Mouse (Mus musculus): ENCODE results near the gene Olfr1368. TPM values are rescaled to one million over a fixed set of nuclear protein-coding genes. Genes with fewer than 3 reads are reported as not detected.
A peak's percentile ranks its signal among the peaks of the same experiment; 100 is the strongest.

Gene Olfr1368
- polyA plus RNA-seq, 1 experiment from 2014 or later, result not detected

- Histone ChIP-seq H3K27me3 (replicated peaks; ENCODE audit: control insufficient read depth, insufficient read depth, low read length) (no peaks in the 10 kb centered on the region), H3K9ac (ENCODE audit: low read length) (0 out of 2 replicates have a peak overlapping the region, but pooled peaks have one; percentile 35), H3K36me3 (ENCODE audit: control insufficient read depth, insufficient read depth, low read length) (no peaks in the 10 kb centered on the region), H3K9me3 (ENCODE audit: control insufficient read depth, low read length) (no peaks in the 10 kb centered on the region), H3K4me1 (replicated peaks; ENCODE audit: control insufficient read depth, insufficient read depth, low read length) (peaks cover 5% of the 10 kb centered on the region), H3K4me2 (ENCODE audit: low read length) (peak overlapping the region; percentile 59), H3K4me3 (ENCODE audit: low read depth, low read length) (peak overlapping the region; percentile 63), H3K27ac (ENCODE audit: low read depth) (peak overlapping the region; percentile 67; the same call in 1 of the 2 replicates)
- ATAC-seq (replicated peaks; ENCODE audit: low FRiP score, low TSS enrichment, low read depth) (peak; percentile 80), DNase-seq (ENCODE audit: low spot score) (peak; percentile 95)
- 1% methylated on average over 39 of the region's 39 CpGs for WGBS
These were observed 24.2 kb upstream of the Olfr1368 start for GRCm38 (mm10) chr13:21169657-21170430.

DNA sequence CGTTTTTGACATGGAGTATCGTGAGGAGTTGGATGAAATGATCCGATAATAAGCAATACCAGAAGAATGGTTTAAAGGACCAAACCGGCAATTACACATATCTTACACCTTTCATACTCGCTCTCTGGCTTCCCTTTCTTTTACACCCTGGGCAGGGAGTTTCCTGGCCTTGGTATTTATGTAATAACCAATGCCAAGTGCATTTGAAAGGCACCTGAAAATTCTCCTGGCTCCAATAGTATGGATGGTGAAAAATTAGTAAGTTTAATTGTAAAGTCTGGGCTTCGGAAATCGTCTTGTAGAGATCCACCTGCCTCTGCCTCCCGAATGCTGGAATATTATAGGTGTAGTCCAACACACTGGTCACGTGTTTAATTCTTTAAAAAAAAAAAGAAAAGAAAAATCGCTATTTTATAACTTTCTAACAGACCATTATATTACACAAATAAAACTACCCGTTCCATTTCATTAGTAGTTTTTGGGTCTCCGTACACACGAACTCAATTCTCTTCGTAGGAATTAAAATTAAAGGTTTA lies 23.5 kb upstream of the Olfr1368 start:
- Histone ChIP-seq H3K4me2 (ENCODE audit: low read length) (peak overlapping the region; percentile 59), H3K27me3 (replicated peaks; ENCODE audit: control insufficient read depth, insufficient read depth, low read length) (no peaks in the 10 kb centered on the region), H3K4me3 (ENCODE audit: low read depth, low read length) (peak overlapping the region; percentile 63), H3K9me3 (ENCODE audit: control insufficient read depth, low read length) (no peaks in the 10 kb centered on the region), H3K9ac (ENCODE audit: low read length) (peak overlapping the region; percentile 25), H3K4me1 (replicated peaks; ENCODE audit: control insufficient read depth, insufficient read depth, low read length) (peaks cover 5% of the 10 kb centered on the region), H3K36me3 (ENCODE audit: control insufficient read depth, insufficient read depth, low read length) (no peaks in the 10 kb centered on the region), H3K27ac (ENCODE audit: low read depth) (peak overlapping the region; percentile 17; the same call in 1 of the 2 replicates)
- ATAC-seq (replicated peaks; ENCODE audit: low FRiP score, low TSS enrichment, low read depth) (no peak), DNase-seq (ENCODE audit: low spot score) (peak; percentile 54)
- WGBS, result 4% methylated on average over 14 of the region's 14 CpGs

DNA sequence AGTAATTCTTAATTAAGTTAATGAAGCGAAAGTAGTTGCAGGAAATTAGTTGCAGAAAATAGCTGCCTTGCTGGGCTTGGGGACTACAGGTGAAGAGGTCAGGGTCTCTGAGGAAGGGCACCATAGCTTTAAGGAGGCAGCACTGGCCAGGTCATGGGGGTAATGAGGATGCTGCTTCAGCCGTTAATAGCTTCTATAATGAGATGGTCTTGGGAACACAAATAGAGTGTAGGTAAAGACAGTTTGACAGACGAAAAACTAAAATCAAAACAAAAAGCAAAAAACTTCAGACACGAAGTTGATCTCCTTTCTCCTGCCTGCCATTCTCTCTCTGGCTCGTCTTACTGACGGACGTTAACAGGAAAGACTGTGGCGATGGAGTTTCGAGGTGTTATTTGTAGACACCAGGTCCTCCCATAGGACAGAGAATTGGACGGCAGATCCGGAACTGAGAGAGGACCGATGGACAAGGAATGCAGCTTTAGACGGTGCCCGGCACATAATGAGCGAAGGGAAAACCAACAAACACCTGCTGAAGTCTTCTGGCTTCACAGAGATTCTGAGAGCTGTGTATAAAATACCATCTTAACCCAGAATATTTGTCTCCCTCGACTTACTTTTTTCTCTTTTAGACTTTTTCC lies 22.8 kb upstream of the Olfr1368 start:
- H3K9ac ChIP-seq (ENCODE audit: low read length), result peak overlapping the region; percentile 25
- peak overlapping the region; percentile 59 for H3K4me2 ChIP-seq (ENCODE audit: low read length)
- no peaks in the 10 kb centered on the region for H3K27me3 ChIP-seq (replicated peaks; ENCODE audit: control insufficient read depth, insufficient read depth, low read length)
- DNase-seq (ENCODE audit: low spot score), result peak; percentile 72
- peak overlapping the region; percentile 63 for H3K4me3 ChIP-seq (ENCODE audit: low read depth, low read length)
- no peak for ATAC-seq (replicated peaks; ENCODE audit: low FRiP score, low TSS enrichment, low read depth)
- H3K4me1 ChIP-seq (replicated peaks; ENCODE audit: control insufficient read depth, insufficient read depth, low read length), result peaks cover 5% of the 10 kb centered on the region
- H3K36me3 ChIP-seq (ENCODE audit: control insufficient read depth, insufficient read depth, low read length), result no peaks in the 10 kb centered on the region
- under 1% methylated on average over 16 of the region's 16 CpGs for WGBS
- peak overlapping the region; percentile 17; the same call in 1 of the 2 replicates for H3K27ac ChIP-seq (ENCODE audit: low read depth)
- no peaks in the 10 kb centered on the region for H3K9me3 ChIP-seq (ENCODE audit: control insufficient read depth, low read length)

DNA sequence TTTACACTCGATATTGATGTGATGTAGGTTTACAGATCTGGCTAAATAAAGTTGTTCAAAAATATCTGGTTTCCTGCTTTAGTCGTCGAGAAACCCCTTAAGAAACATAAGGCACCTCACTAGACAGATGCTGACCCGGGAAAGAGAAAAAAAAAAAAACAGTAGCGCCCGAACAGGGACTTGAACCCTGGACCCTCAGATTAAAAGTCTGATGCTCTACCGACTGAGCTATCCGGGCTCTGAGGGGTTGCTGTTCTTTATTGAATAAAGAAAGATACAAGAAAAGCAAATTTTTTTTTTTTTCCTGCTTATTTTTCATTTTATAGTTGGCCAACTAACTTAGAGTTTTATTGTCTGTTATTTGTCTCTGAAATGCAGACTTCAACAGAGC lies 22.2 kb upstream of the Olfr1368 start:
- Histone ChIP-seq H3K4me2 (ENCODE audit: low read length) (peak overlapping the region; percentile 59), H3K4me3 (ENCODE audit: low read depth, low read length) (peak overlapping the region; percentile 63), H3K4me1 (replicated peaks; ENCODE audit: control insufficient read depth, insufficient read depth, low read length) (peaks cover 5% of the 10 kb centered on the region), H3K9me3 (ENCODE audit: control insufficient read depth, low read length) (no peaks in the 10 kb centered on the region), H3K27me3 (replicated peaks; ENCODE audit: control insufficient read depth, insufficient read depth, low read length) (no peaks in the 10 kb centered on the region), H3K9ac (ENCODE audit: low read length) (peak overlapping the region; percentile 25; the same call in 1 of the 2 replicates), H3K36me3 (ENCODE audit: control insufficient read depth, insufficient read depth, low read length) (no peaks in the 10 kb centered on the region), H3K27ac (ENCODE audit: low read depth) (no peak overlapping the region)
- DNase-seq (ENCODE audit: low spot score) (peak; percentile 81), ATAC-seq (replicated peaks; ENCODE audit: low FRiP score, low TSS enrichment, low read depth) (peak; percentile 50; the same call in 1 of the 2 replicates)
- 0% methylated on average over 8 of the region's 8 CpGs for WGBS

DNA sequence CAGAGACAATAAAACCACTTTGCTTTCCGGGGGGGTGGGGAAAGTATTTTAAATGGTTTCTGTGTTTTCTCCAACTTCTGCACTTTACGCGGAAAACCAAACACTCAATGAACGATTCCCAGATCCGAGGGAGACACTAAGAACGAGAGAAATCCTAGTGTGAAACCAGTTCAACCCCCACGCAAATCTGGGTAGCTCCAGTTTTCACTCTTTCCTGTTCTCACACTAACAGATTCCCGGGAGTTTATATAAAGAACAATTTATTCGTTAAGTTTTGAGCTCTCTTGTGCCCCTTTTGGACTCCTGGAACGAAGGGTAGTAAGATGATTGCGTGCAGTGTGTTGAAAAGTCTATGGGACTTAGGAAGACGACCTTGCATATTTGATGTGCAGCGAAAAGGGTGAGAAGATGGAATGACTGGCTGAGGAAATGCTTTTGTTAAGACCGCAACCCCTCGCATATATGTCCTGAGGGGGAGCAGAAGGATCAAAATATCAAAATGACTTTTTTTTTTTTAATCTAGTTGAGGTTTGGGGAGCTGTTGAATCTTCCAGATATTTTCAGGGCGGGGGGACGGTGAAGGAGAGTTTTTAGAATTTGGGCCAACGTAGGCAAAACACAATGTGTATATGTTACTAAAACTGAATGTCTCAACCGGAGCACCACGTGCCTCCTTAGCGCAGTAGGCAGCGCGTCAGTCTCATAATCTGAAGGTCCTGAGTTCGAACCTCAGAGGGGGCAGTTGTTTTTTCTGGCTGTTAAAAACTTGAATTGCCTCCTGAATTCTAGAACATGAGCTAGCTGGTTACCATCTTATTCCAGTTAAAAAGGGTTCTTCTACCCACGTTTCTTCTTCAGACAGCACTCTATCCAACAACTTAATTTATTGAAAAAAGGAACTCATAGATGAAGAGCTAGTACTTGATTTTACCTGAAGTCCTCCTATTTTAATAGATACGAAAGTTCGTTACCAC lies 21.6 kb upstream of the Olfr1368 start:
- H3K9ac ChIP-seq (ENCODE audit: low read length), result peak overlapping the region; percentile 49
- under 1% methylated on average over 27 of the region's 27 CpGs for WGBS
- no peaks in the 10 kb centered on the region for H3K36me3 ChIP-seq (ENCODE audit: control insufficient read depth, insufficient read depth, low read length)
- peak; percentile 93 for DNase-seq (ENCODE audit: low spot score)
- peak overlapping the region; percentile 63 for H3K4me3 ChIP-seq (ENCODE audit: low read depth, low read length)
- no peaks in the 10 kb centered on the region for H3K9me3 ChIP-seq (ENCODE audit: control insufficient read depth, low read length)
- peaks cover 5% of the 10 kb centered on the region for H3K4me1 ChIP-seq (replicated peaks; ENCODE audit: control insufficient read depth, insufficient read depth, low read length)
- H3K27ac ChIP-seq (ENCODE audit: low read depth), result peak overlapping the region; percentile 24; the same call in 1 of the 2 replicates
- no peaks in the 10 kb centered on the region for H3K27me3 ChIP-seq (replicated peaks; ENCODE audit: control insufficient read depth, insufficient read depth, low read length)
- H3K4me2 ChIP-seq (ENCODE audit: low read length), result peak overlapping the region; percentile 59
- ATAC-seq (replicated peaks; ENCODE audit: low FRiP score, low TSS enrichment, low read depth), result peak; percentile 57; the same call in 1 of the 2 replicates

- Histone ChIP-seq H3K27ac (ENCODE audit: low read depth) (no peak overlapping the region), H3K36me3 (ENCODE audit: control insufficient read depth, insufficient read depth, low read length) (no peaks in the 10 kb centered on the region), H3K4me1 (replicated peaks; ENCODE audit: control insufficient read depth, insufficient read depth, low read length) (peaks cover 5% of the 10 kb centered on the region), H3K9ac (ENCODE audit: low read length) (no peak overlapping the region), H3K9me3 (ENCODE audit: control insufficient read depth, low read length) (no peaks in the 10 kb centered on the region), H3K4me3 (ENCODE audit: low read depth, low read length) (no peak overlapping the region), H3K4me2 (ENCODE audit: low read length) (no peak overlapping the region), H3K27me3 (replicated peaks; ENCODE audit: control insufficient read depth, insufficient read depth, low read length) (no peaks in the 10 kb centered on the region)
- no peak for DNase-seq (ENCODE audit: low spot score)
- ATAC-seq (replicated peaks; ENCODE audit: low FRiP score, low TSS enrichment, low read depth), result no peak
- 54% methylated on average over 5 of the region's 5 CpGs for WGBS
These were observed 16.9 kb upstream of the Olfr1368 start for GRCm38 (mm10) chr13:21162591-21162990.

DNA sequence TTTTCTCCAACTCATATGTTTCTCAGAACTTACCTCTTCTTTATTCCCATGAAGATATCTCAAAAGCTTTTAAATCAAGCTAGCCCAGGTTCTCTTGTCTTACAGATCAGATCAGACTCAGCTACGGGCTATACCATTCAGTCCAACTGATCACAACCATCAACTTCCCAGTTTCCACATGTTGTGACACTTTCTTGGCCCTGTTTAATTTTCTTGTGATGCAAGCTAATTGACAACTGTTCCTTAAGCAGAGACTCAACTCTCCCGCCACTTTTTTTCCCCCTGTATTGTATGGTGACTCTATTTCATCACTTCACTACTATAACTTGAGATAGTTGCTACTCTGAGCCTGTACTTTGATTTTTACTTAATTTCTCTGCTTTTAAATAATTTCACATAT lies 15.9 kb upstream of the Olfr1368 start:
- WGBS, result 38% methylated on average over 2 of the region's 2 CpGs
- H3K9ac ChIP-seq (ENCODE audit: low read length), result no peak overlapping the region
- ATAC-seq (replicated peaks; ENCODE audit: low FRiP score, low TSS enrichment, low read depth), result peak; percentile 17; the same call in 1 of the 2 replicates

More for the DNA sequence above, 15.9 kb upstream of the Olfr1368 start:
- Histone ChIP-seq H3K4me3 (ENCODE audit: low read depth, low read length) (peak overlapping the region; percentile 77), H3K27me3 (replicated peaks; ENCODE audit: control insufficient read depth, insufficient read depth, low read length) (no peaks in the 10 kb centered on the region), H3K9me3 (ENCODE audit: control insufficient read depth, low read length) (no peaks in the 10 kb centered on the region), H3K4me1 (replicated peaks; ENCODE audit: control insufficient read depth, insufficient read depth, low read length) (peaks cover 5% of the 10 kb centered on the region), H3K4me2 (ENCODE audit: low read length) (peak overlapping the region; percentile 96), H3K27ac (ENCODE audit: low read depth) (no peak overlapping the region), H3K36me3 (ENCODE audit: control insufficient read depth, insufficient read depth, low read length) (no peaks in the 10 kb centered on the region)
- no peak for DNase-seq (ENCODE audit: low spot score)

Data from intestine, embryonic 14.5 days (tissue).